Mouse (Mus musculus) right cerebral cortex, postnatal 25 days (tissue): Measurements from ENCODE around the gene Cd86.

Source experiments
- DNase-seq: peaks from one replicate; pipeline ENCODE4 v3.0.0; 2022

The Cd86 gene

DNA sequence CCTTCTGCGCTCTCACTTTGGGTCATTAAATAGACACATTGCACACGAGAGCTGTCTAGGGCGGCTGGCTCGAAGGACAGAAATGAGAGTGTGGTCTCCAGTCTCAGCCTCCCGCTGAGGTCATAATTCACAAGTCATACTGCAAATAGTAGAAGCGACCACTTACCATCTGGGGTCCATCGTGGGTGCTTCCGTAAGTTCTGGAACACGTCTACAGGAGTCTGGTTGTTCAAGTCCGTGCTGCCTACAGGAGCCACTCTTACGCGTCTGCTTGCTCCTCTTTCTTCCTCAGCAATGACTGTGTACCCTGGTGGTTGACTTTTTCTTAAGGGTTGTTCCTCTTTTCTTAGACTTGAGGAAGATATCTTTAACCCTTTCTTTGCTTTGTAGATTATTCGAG lies at the start of gene Cd86:
Cd86 (minus strand) TSS at position 300 of the 400 bp plus-strand sequence.
- DNase-seq: no peak

DNA sequence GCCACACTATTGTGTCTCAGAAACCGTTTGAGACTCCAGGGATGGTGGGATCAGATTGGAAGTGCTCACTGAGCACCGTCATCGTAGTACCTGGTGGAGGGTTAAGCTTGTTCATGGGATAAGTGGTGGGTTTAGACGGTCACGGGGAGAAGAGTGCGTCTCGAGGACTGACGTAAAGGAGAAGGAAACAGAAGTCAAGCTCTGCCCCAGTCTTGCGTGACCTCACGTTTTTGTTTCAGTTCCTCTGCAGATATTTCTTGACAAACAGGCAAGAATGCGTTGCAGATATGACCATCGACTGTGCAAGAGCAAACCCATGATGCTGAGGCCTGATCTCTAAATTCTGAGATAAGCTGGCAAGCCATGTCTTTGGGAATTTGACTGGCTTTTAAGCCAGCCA lies 45.9 kb upstream of the Cd86 start:
- no peak for DNase-seq

- no peak for DNase-seq
Measured at GRCm38 (mm10) chr16:36710794-36711193, 44.9 kb upstream of the Cd86 start.

DNA sequence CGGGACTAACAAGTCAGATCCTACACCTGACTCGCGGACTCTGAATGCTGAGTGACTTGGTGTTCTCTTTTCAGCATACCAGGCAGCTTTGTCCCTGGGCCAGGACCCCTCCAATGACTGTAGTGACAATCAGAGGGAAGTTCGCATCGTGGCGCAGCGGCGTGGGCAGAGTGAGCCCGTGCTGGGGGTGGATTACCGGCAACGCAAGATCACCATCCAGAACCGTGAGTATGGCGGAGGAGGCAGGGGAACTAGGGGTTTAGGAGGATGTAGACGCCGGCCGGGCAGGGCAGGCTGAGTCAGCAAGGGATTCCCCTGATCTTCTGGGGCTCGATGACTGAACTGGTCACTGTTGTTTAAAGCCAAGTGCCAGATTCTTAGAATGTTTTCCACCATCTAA lies 43.5 kb upstream of the Cd86 start:
- no peak for DNase-seq

DNA sequence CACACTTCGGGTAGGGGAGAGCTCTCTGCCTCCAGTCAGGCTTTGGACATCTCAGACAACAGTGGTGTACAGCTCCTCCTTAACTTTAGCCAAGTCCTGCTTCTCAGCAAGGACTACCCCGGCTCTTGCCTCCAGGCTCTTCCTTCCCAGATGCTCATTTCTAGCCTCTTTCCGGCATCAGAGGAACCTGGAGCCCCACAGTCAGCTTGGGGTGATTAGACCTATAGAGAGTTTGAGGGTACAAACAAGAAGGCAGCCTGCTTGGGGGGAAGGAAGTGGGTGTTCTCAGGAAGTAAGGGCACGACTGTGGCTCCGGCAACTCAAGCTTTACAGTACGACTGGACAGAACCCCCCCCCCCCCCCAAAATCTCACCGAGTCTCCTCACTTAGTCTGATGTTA lies 42.9 kb upstream of the Cd86 start:
- DNase-seq: no peak

DNA sequence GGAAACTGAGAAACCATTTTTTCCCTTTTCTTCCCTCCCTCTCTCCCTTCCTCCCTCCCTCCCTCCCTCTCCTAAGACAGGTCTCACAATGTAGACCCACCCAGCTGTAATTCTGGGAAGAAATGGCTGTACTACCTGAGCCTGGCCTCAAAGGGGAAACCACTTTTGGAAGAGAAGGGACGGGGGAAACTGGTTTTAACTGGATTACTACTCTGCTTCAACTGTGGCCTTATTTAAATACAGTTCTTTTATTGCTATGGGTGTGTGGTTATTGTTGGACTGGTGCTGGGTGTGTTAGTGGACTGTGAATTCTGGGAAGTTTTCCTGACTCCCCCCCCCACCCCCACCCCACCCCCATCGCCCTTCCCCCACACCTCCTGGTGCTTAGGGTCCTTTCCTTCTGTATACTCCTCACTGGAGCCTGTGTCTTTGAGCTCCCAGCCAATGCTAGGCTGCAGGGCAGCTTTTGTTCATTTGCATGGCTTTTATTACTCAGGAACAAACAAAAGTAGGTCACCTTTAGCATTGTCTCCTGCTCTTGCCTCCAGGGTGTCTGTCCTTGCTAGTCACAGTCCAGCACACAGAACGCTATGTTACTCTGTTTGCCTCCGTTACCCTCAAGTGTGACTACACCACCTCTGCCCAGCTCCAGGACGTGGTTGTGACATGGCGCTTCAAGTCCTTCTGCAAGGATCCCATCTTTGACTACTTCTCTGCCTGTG lies 42.0 kb upstream of the Cd86 start:
- DNase-seq: no peak

DNA sequence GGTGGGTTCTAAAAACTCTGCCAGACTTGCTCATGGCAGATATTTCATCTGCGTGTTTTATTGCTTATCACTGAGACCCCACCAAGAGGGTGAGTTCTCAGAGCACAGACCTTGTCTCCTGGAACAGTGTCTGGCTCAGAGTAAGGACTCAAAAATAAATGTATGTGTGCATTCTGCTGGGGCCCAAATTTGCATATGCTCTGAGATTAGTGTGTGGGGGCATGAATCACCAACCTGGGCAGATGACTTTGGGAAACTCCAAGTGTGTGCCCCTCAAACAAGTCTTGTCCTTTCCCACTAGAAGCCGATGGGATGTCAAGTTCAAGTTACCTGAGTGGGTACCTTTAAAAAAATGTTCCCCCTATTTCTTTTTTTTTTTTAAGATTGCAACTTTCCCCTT lies 34.6 kb upstream of the Cd86 start:
- no peak for DNase-seq

GRCm38 (mm10) chr16:36697331-36697730 lies 31.4 kb upstream of the Cd86 start:
- no peak for DNase-seq

- no peak for DNase-seq
Measured at GRCm38 (mm10) chr16:36694798-36695290, 29.0 kb upstream of the Cd86 start.

DNA sequence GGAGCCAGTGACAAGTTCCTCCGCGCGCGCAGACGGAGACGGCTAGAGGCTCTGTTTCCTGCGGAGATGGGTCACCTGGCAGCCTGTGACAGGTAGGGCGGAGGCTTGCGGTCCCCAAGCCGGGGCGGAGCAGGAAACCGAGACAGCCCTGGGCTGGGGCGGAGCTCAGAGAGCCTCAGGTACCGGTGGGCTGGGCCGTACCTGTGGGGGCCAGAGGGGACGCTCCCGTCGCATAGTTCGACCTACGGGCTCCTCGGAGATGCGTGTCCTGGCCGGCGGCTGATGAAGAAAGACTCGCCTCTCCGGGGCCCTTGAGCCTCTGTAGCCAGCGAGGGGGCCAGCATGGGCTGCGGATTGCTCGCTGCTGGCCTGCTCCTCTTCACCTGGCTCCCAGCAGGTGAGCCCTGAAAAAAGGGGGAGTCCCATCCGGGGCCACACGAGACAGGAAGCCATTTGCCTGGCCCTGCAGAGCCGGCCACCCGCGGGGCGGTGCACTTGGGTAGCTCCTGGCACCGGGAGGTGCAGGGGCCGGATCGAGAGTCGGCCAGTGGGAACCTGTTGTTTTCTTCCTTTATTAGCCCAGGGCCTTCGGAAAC lies 28.0 kb upstream of the Cd86 start, which contains the start of gene Ildr1:
Ildr1 (plus strand) TSS at position 161 of the 596 bp plus-strand sequence.
- no peak for DNase-seq

- DNase-seq: no peak
Measured at GRCm38 (mm10) chr16:36691484-36691883, 25.6 kb upstream of the Cd86 start.

GRCm38 (mm10) chr16:36688076-36688475 lies 22.2 kb upstream of the Cd86 start:
- no peak for DNase-seq

DNA sequence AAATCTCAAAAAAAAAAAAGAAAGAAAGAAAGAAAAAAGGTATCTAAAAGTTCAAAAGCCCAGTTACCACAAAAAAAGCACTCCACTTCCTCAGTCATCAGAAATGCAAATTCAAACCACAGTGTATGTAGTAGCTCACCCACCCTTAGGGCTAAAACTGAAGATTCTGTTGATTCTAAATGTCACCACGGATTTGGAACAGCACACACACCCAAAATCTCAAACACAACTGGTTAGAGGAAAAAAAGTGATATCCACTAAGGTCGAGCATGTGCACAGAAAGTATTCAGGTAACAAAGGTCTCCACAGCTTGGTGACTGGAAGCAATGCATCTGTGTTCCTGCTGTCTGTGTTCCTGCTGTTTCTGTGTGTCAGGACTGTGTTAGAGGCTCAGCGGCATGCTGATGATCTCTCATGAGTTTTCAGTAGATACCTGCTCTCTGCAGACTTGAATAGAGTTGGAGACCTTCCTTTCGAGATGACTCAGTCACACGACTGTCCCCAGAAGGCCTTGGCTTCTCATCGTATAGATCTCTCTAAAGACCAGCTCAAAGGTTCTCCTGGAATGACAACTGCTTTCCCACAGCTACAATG lies 18.5 kb upstream of the Cd86 start:
- no peak for DNase-seq

DNA sequence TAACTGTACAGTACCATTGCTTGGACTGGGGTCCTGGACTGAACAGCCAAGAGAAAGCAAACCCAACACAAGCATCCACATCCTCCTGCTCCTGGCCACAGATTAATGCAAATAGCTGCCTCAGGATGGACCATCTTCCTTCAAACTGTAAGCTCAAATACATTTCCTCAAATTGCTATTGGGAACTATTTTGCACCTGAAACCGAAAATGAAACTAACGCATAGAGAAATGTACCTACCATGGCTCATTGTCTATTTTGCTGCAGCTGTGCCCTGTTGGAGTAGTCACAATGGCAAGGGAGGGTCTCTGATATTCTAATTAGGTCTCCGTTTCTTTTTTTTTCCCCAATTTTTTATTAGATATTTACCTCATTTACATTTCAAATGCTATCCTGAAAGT lies 15.9 kb upstream of the Cd86 start:
- DNase-seq: no peak

- no peak for DNase-seq
Measured at GRCm38 (mm10) chr16:36675902-36676301, 10.0 kb upstream of the Cd86 start.

DNA sequence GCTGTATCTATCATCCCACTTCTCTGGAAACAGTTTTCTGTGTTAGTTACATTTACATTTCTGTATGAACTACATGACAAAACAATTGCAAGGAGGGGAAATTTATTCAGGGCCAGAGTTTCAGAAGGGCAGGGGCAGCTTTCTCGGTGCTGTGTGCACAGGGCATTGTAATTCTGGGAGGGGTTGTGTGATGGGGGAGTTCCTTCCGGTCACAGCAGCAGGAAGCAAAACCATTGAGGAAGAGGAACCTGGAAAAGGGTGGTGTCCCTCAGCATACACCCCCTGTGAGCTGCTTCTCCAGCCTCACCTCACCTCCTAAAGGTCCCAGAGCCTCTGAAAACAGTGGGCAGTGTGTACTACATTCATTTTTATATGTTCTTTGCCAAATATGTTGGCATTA lies 9.4 kb upstream of the Cd86 start:
- DNase-seq: no peak

DNA sequence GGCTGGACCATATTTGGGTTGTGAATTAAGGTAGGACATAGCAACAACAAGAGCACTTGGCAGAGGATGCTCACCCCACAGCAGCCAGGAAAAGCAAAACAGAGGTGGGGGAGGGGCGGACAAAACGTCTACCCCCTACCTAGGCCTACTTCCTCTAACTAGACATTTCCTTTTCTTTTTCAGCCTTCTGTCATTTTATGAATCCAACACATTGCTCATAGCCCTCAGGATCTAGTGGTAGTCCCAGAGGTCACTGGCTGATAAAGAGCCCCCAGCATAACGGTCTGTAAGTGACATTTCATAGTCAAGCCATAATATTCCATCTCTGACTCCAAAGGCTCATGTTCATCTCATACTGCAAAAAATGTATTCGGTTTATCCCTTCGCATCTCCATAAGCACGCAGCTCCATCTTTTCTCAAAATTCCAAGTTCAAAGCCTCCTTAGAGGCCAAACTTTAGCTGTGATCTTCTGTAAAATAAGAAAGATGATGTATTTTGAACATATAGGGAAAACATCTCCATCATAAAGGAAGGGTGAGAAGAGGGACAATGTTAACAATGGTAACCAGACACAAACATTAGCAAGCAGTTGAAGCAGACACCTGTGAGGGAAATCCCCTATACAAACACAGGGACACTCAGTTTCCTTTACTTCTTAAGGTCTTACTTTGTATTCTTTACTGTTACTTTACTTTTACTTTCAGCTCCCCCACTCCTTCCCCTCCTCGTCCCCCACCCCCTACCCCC lies 8.8 kb upstream of the Cd86 start:
- no peak for DNase-seq

DNA sequence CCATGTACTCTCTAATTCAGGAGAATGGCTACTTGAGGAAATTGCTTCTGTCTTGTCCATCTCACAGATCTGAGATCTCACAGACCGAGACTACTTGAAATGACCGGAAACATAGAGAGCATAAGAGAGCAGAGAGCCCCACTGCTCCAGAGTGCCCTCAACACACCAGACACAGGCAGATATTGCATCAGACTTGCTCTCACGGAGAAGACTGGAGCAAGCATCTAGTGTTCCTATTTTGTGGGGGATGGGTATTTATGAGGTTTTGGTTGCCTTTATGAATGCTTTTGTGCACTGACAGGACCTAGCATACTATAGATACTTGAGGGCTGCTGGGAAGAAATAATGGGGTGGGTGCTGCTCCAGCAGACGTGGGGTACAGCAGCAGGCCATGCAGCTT lies 7.3 kb upstream of the Cd86 start:
- DNase-seq: no peak

DNA sequence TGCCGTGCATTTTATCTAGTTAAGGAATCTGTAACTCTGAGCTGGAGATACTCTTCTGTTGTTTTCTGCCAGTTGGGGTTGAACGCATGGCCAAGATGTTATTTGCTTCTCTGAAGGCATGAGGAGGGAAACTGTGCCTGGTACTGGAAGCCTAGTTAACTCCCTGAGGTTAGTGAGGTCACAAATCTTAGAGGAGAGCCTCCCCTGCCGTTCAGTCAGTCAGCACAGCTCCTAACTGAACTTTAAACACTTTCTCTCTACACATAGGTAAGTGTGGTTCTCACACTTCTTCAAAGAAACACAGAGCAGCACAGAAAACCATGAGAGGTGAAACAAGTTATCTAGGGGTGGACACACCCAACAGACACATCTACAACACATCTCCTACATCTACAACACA lies 4.7 kb upstream of the Cd86 start:
- DNase-seq: no peak

DNA sequence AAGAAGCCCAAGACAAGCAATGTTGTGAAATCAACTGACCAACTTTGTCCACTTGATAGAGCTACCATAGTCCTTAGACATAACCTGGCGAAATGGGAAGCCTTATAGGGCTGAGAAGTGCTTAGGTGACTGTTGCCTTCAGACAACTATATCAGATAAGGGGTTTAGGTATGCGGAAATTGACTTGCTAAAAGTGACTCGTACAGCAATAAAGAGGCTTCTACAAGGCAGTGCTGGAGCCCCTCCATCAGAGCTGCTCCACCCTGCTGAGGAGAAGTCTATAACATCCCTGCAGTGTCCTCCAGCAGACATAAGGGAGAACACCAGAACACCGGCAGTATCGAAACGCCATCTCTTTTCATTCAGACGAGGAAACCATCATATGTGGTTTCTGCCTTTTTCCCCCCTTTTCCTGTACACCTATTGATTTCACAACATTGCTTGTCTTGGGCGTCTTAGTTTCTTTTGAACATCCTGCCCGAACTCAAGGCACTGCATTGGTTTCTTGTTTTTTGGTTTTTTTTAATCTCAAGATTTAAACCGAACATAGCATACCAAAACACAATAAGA lies 652 bp upstream of the Cd86 start:
- no peak for DNase-seq

- no peak for DNase-seq
Measured at GRCm38 (mm10) chr16:36663484-36663883, 2.4 kb downstream of the Cd86 start.

DNA sequence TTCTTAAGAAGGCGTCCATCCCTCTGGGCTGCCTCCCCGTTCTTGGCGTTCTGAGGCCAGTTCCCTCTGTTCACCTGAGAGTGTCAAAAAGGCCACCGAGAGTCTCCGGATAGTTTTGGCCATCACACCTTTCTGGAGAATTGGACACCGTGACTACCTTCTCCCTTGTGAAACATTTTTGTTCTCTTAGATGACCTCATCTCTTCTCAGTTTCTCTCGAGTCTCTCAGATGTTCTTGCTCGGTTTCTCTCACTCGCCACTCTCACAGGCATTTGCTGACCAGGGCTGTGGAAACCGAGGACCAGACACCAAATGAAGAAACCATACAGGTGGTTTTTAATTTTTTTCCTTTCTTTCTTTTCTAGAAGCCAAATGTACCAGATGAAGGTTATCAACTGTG lies 4.6 kb downstream of the Cd86 start:
- no peak for DNase-seq

- DNase-seq: no peak
Measured at GRCm38 (mm10) chr16:36655910-36656309, 10.0 kb downstream of the Cd86 start.
